Mouse (Mus musculus): Measurements from ENCODE around the gene E4f1. TPM values are rescaled to one million over a fixed set of nuclear protein-coding genes. Genes with fewer than 3 reads are reported as not detected.

The E4f1 gene
- 17.1 and 19.9 TPM in 2 replicates for polyA plus RNA-seq (2012; rRNA removed)
- 4.5 and 5.0 TPM in 2 replicates for polyA plus RNA-seq (2014; fragmentation: Nextera tagmentation; extraction: Ambion mirVana)

GRCm38 (mm10) chr17:24469910-24470602 is at the start of gene E4f1, which contains the start of gene Pgp:
TSS of gene E4f1 (minus strand) at chr17:24470313.
TSS of gene Pgp (plus strand) at chr17:24470392.
- TF ChIP-seq CTCF (IDR thresholded peaks at IDR 0.05; ENCODE audit: low read depth) (peak; percentile 19; the same call in 1 of the 2 replicates), EP300 (IDR thresholded peaks at IDR 0.05; ENCODE audit: low read depth) (no peak)
- ATAC-seq (ENCODE audit: insufficient read depth) (peak; percentile 96), DNase-seq (ENCODE audit: low read depth in 3 of 3, low spot score in 3 of 3) (peak; percentile 97 to 98 (median 98))
- peaks cover 5% of the 10 kb centered on the region for H3K36me3 ChIP-seq (replicated peaks; ENCODE audit: control insufficient read depth, insufficient read depth, low read depth)
- under 1% methylated on average over 75 of the region's 75 CpGs for WGBS (ENCODE audit: insufficient replicate concordance)
- peak within 1 kb of the TSS; percentile 86 for H3K27ac ChIP-seq
- no peaks in the 10 kb centered on the region for H3K9me3 ChIP-seq (ENCODE audit: control insufficient read depth, low read length)
- peak within 1 kb of the TSS; percentile 93 to 94 for H3K4me3 ChIP-seq (ENCODE audit: insufficient read depth in 1 of 2, low read depth in 2 of 2, low read length in 2 of 2)
- H3K9ac ChIP-seq (replicated peaks) = peak within 1 kb of the TSS; percentile 96
- H3K4me2 ChIP-seq (ENCODE audit: low read depth) = peak within 1 kb of the TSS; percentile 96
- H3K4me1 ChIP-seq (replicated peaks; ENCODE audit: control insufficient read depth in 2 of 2, insufficient read depth in 2 of 2, low read length in 1 of 2) = peaks cover 10 to 13% of the 10 kb centered on the region in 2 experiments
- no peaks in the 10 kb centered on the region for H3K27me3 ChIP-seq (ENCODE audit: control insufficient read depth, insufficient read depth, low read length)

- Histone ChIP-seq H3K9me3 (ENCODE audit: control insufficient read depth, low read length) (no peaks in the 10 kb centered on the region), H3K27me3 (ENCODE audit: control insufficient read depth, insufficient read depth, low read length) (no peaks in the 10 kb centered on the region), H3K4me3 (ENCODE audit: insufficient read depth in 1 of 2, low read depth in 2 of 2, low read length in 2 of 2) (no peak overlapping the region), H3K27ac (no peak overlapping the region), H3K36me3 (replicated peaks; ENCODE audit: control insufficient read depth, insufficient read depth, low read depth) (peaks cover 34% of the 10 kb centered on the region), H3K9ac (replicated peaks) (no peak overlapping the region), H3K4me1 (replicated peaks; ENCODE audit: control insufficient read depth in 2 of 2, insufficient read depth in 2 of 2, low read length in 1 of 2) (no peaks in the 10 kb centered on the region), H3K4me2 (ENCODE audit: low read depth) (no peak overlapping the region)
- no peak for TF ChIP-seq EP300 (IDR thresholded peaks at IDR 0.05; ENCODE audit: low read depth)
- TF ChIP-seq CTCF (IDR thresholded peaks at IDR 0.05; ENCODE audit: low read depth) = no peak
- DNase-seq (ENCODE audit: low read depth in 3 of 3, low spot score in 3 of 3) (no peak), ATAC-seq (ENCODE audit: insufficient read depth) (peak; percentile 55)
- WGBS (ENCODE audit: insufficient replicate concordance) = 77% methylated on average over 24 of the region's 24 CpGs
These were observed 44.5 kb upstream of the E4f1 start for GRCm38 (mm10) chr17:24514270-24515257.

- no peak overlapping the region for H3K9ac ChIP-seq (replicated peaks)
- ATAC-seq (ENCODE audit: insufficient read depth) (no peak; the same call in 1 of the 2 replicates), DNase-seq (ENCODE audit: low read depth in 3 of 3, low spot score in 3 of 3) (no peak)
- H3K4me3 ChIP-seq (ENCODE audit: insufficient read depth in 1 of 2, low read depth in 2 of 2, low read length in 2 of 2) = no peak overlapping the region
- no peak overlapping the region for H3K4me2 ChIP-seq (ENCODE audit: low read depth)
- TF ChIP-seq EP300 (IDR thresholded peaks at IDR 0.05; ENCODE audit: low read depth) (no peak), CTCF (IDR thresholded peaks at IDR 0.05; ENCODE audit: low read depth) (peak; percentile 79)
- H3K27me3 ChIP-seq (ENCODE audit: control insufficient read depth, insufficient read depth, low read length) = no peaks in the 10 kb centered on the region
- H3K9me3 ChIP-seq (ENCODE audit: control insufficient read depth, low read length) = no peaks in the 10 kb centered on the region
- no peak overlapping the region for H3K27ac ChIP-seq
- WGBS (ENCODE audit: insufficient replicate concordance) = 56% methylated on average over 5 of the region's 5 CpGs
- H3K36me3 ChIP-seq (replicated peaks; ENCODE audit: control insufficient read depth, insufficient read depth, low read depth) = peaks cover 36% of the 10 kb centered on the region
- H3K4me1 ChIP-seq (replicated peaks; ENCODE audit: control insufficient read depth in 2 of 2, insufficient read depth in 2 of 2, low read length in 1 of 2) = no peaks in the 10 kb centered on the region
These were observed 43.5 kb upstream of the E4f1 start for GRCm38 (mm10) chr17:24513609-24514008.

GRCm38 (mm10) chr17:24507806-24508460 is 37.8 kb upstream of the E4f1 start:
- 68% methylated on average over 12 of the region's 12 CpGs for WGBS (ENCODE audit: insufficient replicate concordance)
- ATAC-seq (ENCODE audit: insufficient read depth) (no peak), DNase-seq (ENCODE audit: low read depth in 3 of 3, low spot score in 3 of 3) (no peak)
- H3K4me1 ChIP-seq (replicated peaks; ENCODE audit: control insufficient read depth in 2 of 2, insufficient read depth in 2 of 2, low read length in 1 of 2) = no peaks in the 10 kb centered on the region
- no peak overlapping the region for H3K9ac ChIP-seq (replicated peaks)
- no peak overlapping the region for H3K4me3 ChIP-seq (ENCODE audit: insufficient read depth in 1 of 2, low read depth in 2 of 2, low read length in 2 of 2)
- H3K27ac ChIP-seq = no peak overlapping the region
- no peak overlapping the region for H3K4me2 ChIP-seq (ENCODE audit: low read depth)
- H3K9me3 ChIP-seq (ENCODE audit: control insufficient read depth, low read length) = no peaks in the 10 kb centered on the region
- peaks cover 27% of the 10 kb centered on the region for H3K36me3 ChIP-seq (replicated peaks; ENCODE audit: control insufficient read depth, insufficient read depth, low read depth)
- TF ChIP-seq EP300 (IDR thresholded peaks at IDR 0.05; ENCODE audit: low read depth) = no peak
- no peak for TF ChIP-seq CTCF (IDR thresholded peaks at IDR 0.05; ENCODE audit: low read depth)
- no peaks in the 10 kb centered on the region for H3K27me3 ChIP-seq (ENCODE audit: control insufficient read depth, insufficient read depth, low read length)

Measured in liver, embryonic 14.5 days (tissue).